Mouse (Mus musculus): ENCODE results near the gene Ndufa12. TPM values are rescaled to one million over a fixed set of nuclear protein-coding genes. Genes with fewer than 3 reads are reported as not detected.

Gene Ndufa12
- polyA plus RNA-seq, 1 experiment = 68.4 TPM

GRCm38 (mm10) chr10:94249575-94250456 lies 51.3 kb downstream of the Ndufa12 start:
- TF ChIP-seq CTCF (IDR thresholded peaks at IDR 0.05; ENCODE audit: borderline replicate concordance, control insufficient read depth, extremely low read depth, insufficient read depth, low read length, poor library complexity) (no peak), POLR2A (IDR thresholded peaks at IDR 0.05; ENCODE audit: control insufficient read depth, extremely low read depth, insufficient read depth, low read length, poor library complexity) (no peak)
- Histone ChIP-seq H3K4me3 (ENCODE audit: control insufficient read depth, insufficient read depth, low read length) (no peak overlapping the region), H3K4me1 (replicated peaks; ENCODE audit: control insufficient read depth, insufficient read depth, low read length) (peaks cover 19% of the 10 kb centered on the region), H3K36me3 (ENCODE audit: control insufficient read depth, insufficient read depth, low read length) (no peaks in the 10 kb centered on the region), H3K27ac (ENCODE audit: control insufficient read depth, insufficient read depth, low read length) (no peak overlapping the region), H3K27me3 (ENCODE audit: control insufficient read depth, insufficient read depth, low read length) (no peaks in the 10 kb centered on the region)
- 77% methylated on average over 22 of the region's 22 CpGs for WGBS
- DNase-seq = no peak

GRCm38 (mm10) chr10:94253260-94253807 lies 54.8 kb downstream of the Ndufa12 start:
- Histone ChIP-seq H3K27ac (ENCODE audit: control insufficient read depth, insufficient read depth, low read length) (no peak overlapping the region), H3K4me1 (replicated peaks; ENCODE audit: control insufficient read depth, insufficient read depth, low read length) (peaks cover 25% of the 10 kb centered on the region), H3K36me3 (ENCODE audit: control insufficient read depth, insufficient read depth, low read length) (no peaks in the 10 kb centered on the region), H3K27me3 (ENCODE audit: control insufficient read depth, insufficient read depth, low read length) (no peaks in the 10 kb centered on the region), H3K4me3 (ENCODE audit: control insufficient read depth, insufficient read depth, low read length) (no peak overlapping the region)
- TF ChIP-seq POLR2A (IDR thresholded peaks at IDR 0.05; ENCODE audit: control insufficient read depth, extremely low read depth, insufficient read depth, low read length, poor library complexity) = no peak
- no peak for TF ChIP-seq CTCF (IDR thresholded peaks at IDR 0.05; ENCODE audit: borderline replicate concordance, control insufficient read depth, extremely low read depth, insufficient read depth, low read length, poor library complexity)
- no peak for DNase-seq
- WGBS = 96% methylated on average over 17 of the region's 17 CpGs

GRCm38 (mm10) chr10:94254766-94255165 lies 56.2 kb downstream of the Ndufa12 start:
- H3K4me1 ChIP-seq (replicated peaks; ENCODE audit: control insufficient read depth, insufficient read depth, low read length) = peaks cover 16% of the 10 kb centered on the region
- no peak for DNase-seq
- no peak overlapping the region for H3K27ac ChIP-seq (ENCODE audit: control insufficient read depth, insufficient read depth, low read length)
- no peak overlapping the region for H3K4me3 ChIP-seq (ENCODE audit: control insufficient read depth, insufficient read depth, low read length)
- TF ChIP-seq CTCF (IDR thresholded peaks at IDR 0.05; ENCODE audit: borderline replicate concordance, control insufficient read depth, extremely low read depth, insufficient read depth, low read length, poor library complexity) (no peak), POLR2A (IDR thresholded peaks at IDR 0.05; ENCODE audit: control insufficient read depth, extremely low read depth, insufficient read depth, low read length, poor library complexity) (no peak)
- H3K27me3 ChIP-seq (ENCODE audit: control insufficient read depth, insufficient read depth, low read length) = no peaks in the 10 kb centered on the region
- H3K36me3 ChIP-seq (ENCODE audit: control insufficient read depth, insufficient read depth, low read length) = no peaks in the 10 kb centered on the region
- 89% methylated on average over 3 of the region's 3 CpGs for WGBS

- Histone ChIP-seq H3K4me3 (ENCODE audit: control insufficient read depth, insufficient read depth, low read length) (no peak overlapping the region), H3K4me1 (replicated peaks; ENCODE audit: control insufficient read depth, insufficient read depth, low read length) (peaks cover 10% of the 10 kb centered on the region), H3K36me3 (ENCODE audit: control insufficient read depth, insufficient read depth, low read length) (no peaks in the 10 kb centered on the region), H3K27ac (ENCODE audit: control insufficient read depth, insufficient read depth, low read length) (no peak overlapping the region), H3K27me3 (ENCODE audit: control insufficient read depth, insufficient read depth, low read length) (no peaks in the 10 kb centered on the region)
- WGBS = 88% methylated on average over 6 of the region's 6 CpGs
- DNase-seq = no peak
- no peak for TF ChIP-seq POLR2A (IDR thresholded peaks at IDR 0.05; ENCODE audit: control insufficient read depth, extremely low read depth, insufficient read depth, low read length, poor library complexity)
- TF ChIP-seq CTCF (IDR thresholded peaks at IDR 0.05; ENCODE audit: borderline replicate concordance, control insufficient read depth, extremely low read depth, insufficient read depth, low read length, poor library complexity) = no peak
Observed at GRCm38 (mm10) chr10:94255744-94256143, 57.2 kb downstream of the Ndufa12 start.

- Histone ChIP-seq H3K36me3 (ENCODE audit: control insufficient read depth, insufficient read depth, low read length) (no peaks in the 10 kb centered on the region), H3K4me3 (ENCODE audit: control insufficient read depth, insufficient read depth, low read length) (no peak overlapping the region), H3K4me1 (replicated peaks; ENCODE audit: control insufficient read depth, insufficient read depth, low read length) (peaks cover 10% of the 10 kb centered on the region), H3K27ac (ENCODE audit: control insufficient read depth, insufficient read depth, low read length) (no peak overlapping the region), H3K27me3 (ENCODE audit: control insufficient read depth, insufficient read depth, low read length) (no peaks in the 10 kb centered on the region)
- TF ChIP-seq CTCF (IDR thresholded peaks at IDR 0.05; ENCODE audit: borderline replicate concordance, control insufficient read depth, extremely low read depth, insufficient read depth, low read length, poor library complexity) = no peak
- TF ChIP-seq POLR2A (IDR thresholded peaks at IDR 0.05; ENCODE audit: control insufficient read depth, extremely low read depth, insufficient read depth, low read length, poor library complexity) = no peak
- no peak for DNase-seq
- 40% methylated on average over 4 of the region's 4 CpGs for WGBS
Observed at GRCm38 (mm10) chr10:94256518-94256917, 58.0 kb downstream of the Ndufa12 start.

GRCm38 (mm10) chr10:94260544-94260943 lies 62.0 kb downstream of the Ndufa12 start:
- no peak for DNase-seq
- TF ChIP-seq CTCF (IDR thresholded peaks at IDR 0.05; ENCODE audit: borderline replicate concordance, control insufficient read depth, extremely low read depth, insufficient read depth, low read length, poor library complexity) (no peak), POLR2A (IDR thresholded peaks at IDR 0.05; ENCODE audit: control insufficient read depth, extremely low read depth, insufficient read depth, low read length, poor library complexity) (no peak)
- Histone ChIP-seq H3K27ac (ENCODE audit: control insufficient read depth, insufficient read depth, low read length) (no peak overlapping the region), H3K4me1 (replicated peaks; ENCODE audit: control insufficient read depth, insufficient read depth, low read length) (peaks cover 10% of the 10 kb centered on the region), H3K36me3 (ENCODE audit: control insufficient read depth, insufficient read depth, low read length) (no peaks in the 10 kb centered on the region), H3K4me3 (ENCODE audit: control insufficient read depth, insufficient read depth, low read length) (no peak overlapping the region), H3K27me3 (ENCODE audit: control insufficient read depth, insufficient read depth, low read length) (no peaks in the 10 kb centered on the region)
- WGBS = 76% methylated on average over 1 of the region's 1 CpGs

All from thymus, adult 2 months (tissue).